Mouse (Mus musculus): ENCODE measurements around the gene Rps28. TPM values are rescaled to one million over a fixed set of nuclear protein-coding genes. Genes with fewer than 3 reads are reported as not detected.
"Not testable (repeated sequence)": the region's sequence is repeated elsewhere in the genome, so short reads cannot be mapped to it uniquely, and the experiment has no call there.

Gene Rps28
- total and polyA plus RNA-seq, 3 experiments: 765 to 4,575 (median 782) TPM

DNA sequence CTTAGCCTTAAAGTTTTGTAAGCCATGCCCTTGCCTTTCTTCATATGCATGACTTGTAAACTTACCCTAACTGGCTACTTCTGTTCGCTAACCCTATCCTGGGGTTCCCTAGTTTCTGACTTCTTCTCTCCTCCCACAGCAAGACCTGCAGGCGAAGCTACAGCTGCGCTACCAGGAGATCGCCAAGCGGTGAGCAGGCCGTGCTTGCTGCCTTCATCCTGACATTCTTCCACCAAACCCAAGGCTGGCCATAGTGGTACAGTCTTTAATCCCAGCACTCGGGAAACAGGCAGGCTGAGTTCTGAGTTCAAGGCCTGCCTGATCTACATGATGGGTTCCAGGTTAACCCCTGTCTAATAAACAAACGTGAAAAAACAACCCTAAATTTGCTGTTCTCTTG, 1.1 kb upstream of the Rps28 start:
- peaks cover 51% of the 10 kb centered on the region for H3K79me2 ChIP-seq (replicated peaks; ENCODE audit: control insufficient read depth, extremely low read depth, insufficient read depth, poor library complexity, severe bottlenecking)
- TF ChIP-seq MAX (IDR thresholded peaks at IDR 0.05; ENCODE audit: low read length) (no peak), SMC3 (IDR thresholded peaks at IDR 0.05; ENCODE audit: low read depth, low read length) (no peak), MEF2A (IDR thresholded peaks at IDR 0.05; ENCODE audit: borderline replicate concordance, low read depth, low read length) (no peak), JUND (conservative IDR thresholded peaks at IDR 0.05; ENCODE audit: low read depth, low read length) (no peak), KAT2A (IDR thresholded peaks at IDR 0.05; ENCODE audit: insufficient replicate concordance, low read length) (no peak), SIN3A (IDR thresholded peaks at IDR 0.05; ENCODE audit: low read length) (no peak), MAFK (IDR thresholded peaks at IDR 0.05; ENCODE audit: insufficient replicate concordance, low read length) (no peak), TCF12 (IDR thresholded peaks at IDR 0.05; ENCODE audit: low read depth, low read length) (no peak), CTCF (conservative IDR thresholded peaks at IDR 0.05 in 1 of 2, IDR thresholded peaks at IDR 0.05 in 1 of 2; ENCODE audit: low read depth in 2 of 2, low read length in 2 of 2) (no peak), E2F4 (IDR thresholded peaks at IDR 0.05; ENCODE audit: insufficient replicate concordance, low read depth, low read length) (no peak), ZMIZ1 (IDR thresholded peaks at IDR 0.05; ENCODE audit: low read depth, low read length) (no peak), MXI1 (IDR thresholded peaks at IDR 0.05; ENCODE audit: low read depth, low read length) (no peak), USF2 (conservative IDR thresholded peaks at IDR 0.05; ENCODE audit: low read depth, low read length) (no peak), PAX5 (IDR thresholded peaks at IDR 0.05; ENCODE audit: low read length) (no peak), UBTF (IDR thresholded peaks at IDR 0.05; ENCODE audit: low read depth, low read length) (no peak), NRF1 (IDR thresholded peaks at IDR 0.05; ENCODE audit: low read depth, low read length) (no peak), CHD2 (IDR thresholded peaks at IDR 0.05; ENCODE audit: low read length) (no peak), ZKSCAN1 (IDR thresholded peaks at IDR 0.05; ENCODE audit: borderline replicate concordance, low read depth, low read length) (no peak), ZC3H11A (IDR thresholded peaks at IDR 0.05; ENCODE audit: low read depth, low read length) (no peak)
- H3K36me3 ChIP-seq (replicated peaks in 1 of 2; ENCODE audit: control insufficient read depth in 1 of 2, insufficient read depth in 1 of 2, low read length in 1 of 2): peaks cover 36 to 71% of the 10 kb centered on the region in 2 experiments
- H3K9me3 ChIP-seq (replicated peaks; ENCODE audit: low read length): no peaks in the 10 kb centered on the region
- H3K4me1 ChIP-seq (ENCODE audit: control insufficient read depth in 1 of 2, insufficient read depth in 2 of 2): peaks cover 11 to 45% of the 10 kb centered on the region in 2 experiments
- H3K4me3 ChIP-seq (replicated peaks in 1 of 3; ENCODE audit: low read depth in 2 of 3, low read length in 2 of 3, poor library complexity in 1 of 3): peak overlapping the region; percentile 64 to 73 (median 71)
- peak overlapping the region; percentile 93 for H3K9ac ChIP-seq (ENCODE audit: insufficient read depth, low read depth)
- DNase-seq (ENCODE audit: extremely low read depth): no peak
- H3K4me2 ChIP-seq (ENCODE audit: insufficient read depth, low read depth, poor library complexity, severe bottlenecking): peak overlapping the region; percentile 42
- in situ Hi-C loops (cut with MboI; ENCODE audit: low pct_ligation_motif_present, low pct_unique_long_range_greater_than_20kb, low sequenced_read_pairs): no loop called here
- dilution Hi-C loops (cut with MboI; ENCODE audit: extremely low pct_ligation_motif_present, extremely low pct_unique_long_range_greater_than_20kb, low sequenced_read_pairs): no loop called here
- no peaks in the 10 kb centered on the region for H3K27me3 ChIP-seq (replicated peaks)
- 0 out of 2 replicates have a peak overlapping the region, but pooled peaks have one; percentile 5 for H3K27ac ChIP-seq (ENCODE audit: insufficient read depth, low read depth)

DNA sequence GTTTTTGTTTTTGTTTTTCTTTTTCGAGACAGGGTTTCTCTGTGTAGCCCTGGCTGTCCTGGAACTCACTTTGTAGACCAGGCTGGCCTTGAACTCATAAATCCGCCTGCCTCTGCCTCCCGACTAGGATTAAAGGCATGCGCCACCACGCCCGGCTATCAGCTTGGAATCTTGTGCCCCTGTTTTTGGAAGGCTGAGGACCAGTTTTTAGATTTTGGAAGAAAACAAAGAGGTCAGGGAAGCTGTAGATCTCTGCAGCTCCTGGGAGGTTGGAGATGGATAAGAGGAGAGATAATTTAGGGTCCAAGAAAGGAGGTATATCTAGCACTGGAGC, 602 bp upstream of the Rps28 start:
- H3K27ac ChIP-seq (ENCODE audit: insufficient read depth, low read depth); H3K27me3 ChIP-seq (replicated peaks); H3K9me3 ChIP-seq (replicated peaks; ENCODE audit: low read length); DNase-seq (ENCODE audit: extremely low read depth); dilution Hi-C loops (cut with MboI; ENCODE audit: extremely low pct_ligation_motif_present, extremely low pct_unique_long_range_greater_than_20kb, low sequenced_read_pairs); in situ Hi-C loops (cut with MboI; ENCODE audit: low pct_ligation_motif_present, low pct_unique_long_range_greater_than_20kb, low sequenced_read_pairs): not testable (repeated sequence)
- H3K4me2 ChIP-seq (ENCODE audit: insufficient read depth, low read depth, poor library complexity, severe bottlenecking): peak overlapping the region; percentile 80; the same call in 1 of the 2 replicates
- H3K36me3 ChIP-seq (replicated peaks in 1 of 2; ENCODE audit: control insufficient read depth in 1 of 2, insufficient read depth in 1 of 2, low read length in 1 of 2): peaks cover 36 to 71% of the 10 kb centered on the region in 2 experiments
- peaks cover 51% of the 10 kb centered on the region for H3K79me2 ChIP-seq (replicated peaks; ENCODE audit: control insufficient read depth, extremely low read depth, insufficient read depth, poor library complexity, severe bottlenecking)
- peak overlapping the region; percentile 93 for H3K9ac ChIP-seq (ENCODE audit: insufficient read depth, low read depth)
- peaks cover 11 to 49% of the 10 kb centered on the region in 2 experiments for H3K4me1 ChIP-seq (ENCODE audit: control insufficient read depth in 1 of 2, insufficient read depth in 2 of 2)
- H3K4me3 ChIP-seq (replicated peaks in 1 of 3; ENCODE audit: low read depth in 2 of 3, low read length in 2 of 3, poor library complexity in 1 of 3): peak overlapping the region; percentile 64 to 73 (median 71)

Measured in CH12.LX (cell line).